Mouse (Mus musculus) brown adipose tissue, adult 24 weeks (tissue): Measurements from ENCODE around the gene Ank3. TPM values are rescaled to one million over a fixed set of nuclear protein-coding genes. Genes with fewer than 3 reads are reported as not detected.

Experiments
- H3K27ac ChIP-seq: fragments of 200-500 bp; replicated peaks from 2 replicates; pipeline ENCODE4 v1.5.1; 2012; ENCODE audit warnings: low read depth, mild to moderate bottlenecking, low read length
- H3K4me1 ChIP-seq: fragments of 200-500 bp; 2 replicates; pipeline ENCODE4 v1.6.1; 2012; ENCODE audit warnings: low read length, mixed read lengths; ENCODE audit not compliant: control insufficient read depth, insufficient read depth, insufficient read length
- H3K4me3 ChIP-seq: fragments of 200-500 bp; 2 replicates; pipeline ENCODE4 v1.5.1; 2012; ENCODE audit warnings: low read depth, mild to moderate bottlenecking, low read length, moderate library complexity; ENCODE audit not compliant: insufficient read depth
- polyA plus RNA-seq: library from polyadenylated mRNA; stranded (reverse); fragments of >200 nt; gene quantifications from 2 replicates; pipeline ENCODE4 v1.2.4, GENCODE M21; 2012; ENCODE audit not compliant: missing spikeins, insufficient read depth, insufficient read length

The Ank3 gene
- polyA plus RNA-seq, 1 experiment = 6.5 TPM

DNA sequence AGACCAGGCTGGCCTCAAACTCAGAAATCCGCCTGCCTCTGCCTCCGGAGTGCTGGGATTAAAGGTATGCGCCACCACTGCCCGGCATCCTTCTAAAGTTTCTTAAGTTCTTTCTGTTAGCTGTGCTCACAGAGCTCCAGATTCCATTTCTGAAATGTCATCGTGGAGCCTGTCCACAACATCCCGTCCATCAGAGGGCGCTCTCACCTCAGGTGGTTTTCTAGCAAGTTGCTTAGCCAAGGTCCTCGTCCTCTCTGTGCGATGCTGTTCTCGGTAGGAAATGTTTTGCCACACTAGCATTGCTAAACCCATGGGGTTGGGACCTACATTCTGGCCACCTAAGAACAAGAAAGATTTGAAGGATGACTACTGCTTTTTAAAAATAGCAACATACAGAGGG, 623.1 kb downstream of the Ank3 start:
- H3K4me3 ChIP-seq = no peak overlapping the region
- H3K27ac ChIP-seq = no peak overlapping the region
- H3K4me1 ChIP-seq = no peaks in the 10 kb centered on the region

GRCm38 (mm10) chr10:70022596-70022995, 624.0 kb downstream of the Ank3 start:
- no peaks in the 10 kb centered on the region for H3K4me1 ChIP-seq
- H3K27ac ChIP-seq = no peak overlapping the region
- no peak overlapping the region for H3K4me3 ChIP-seq

DNA sequence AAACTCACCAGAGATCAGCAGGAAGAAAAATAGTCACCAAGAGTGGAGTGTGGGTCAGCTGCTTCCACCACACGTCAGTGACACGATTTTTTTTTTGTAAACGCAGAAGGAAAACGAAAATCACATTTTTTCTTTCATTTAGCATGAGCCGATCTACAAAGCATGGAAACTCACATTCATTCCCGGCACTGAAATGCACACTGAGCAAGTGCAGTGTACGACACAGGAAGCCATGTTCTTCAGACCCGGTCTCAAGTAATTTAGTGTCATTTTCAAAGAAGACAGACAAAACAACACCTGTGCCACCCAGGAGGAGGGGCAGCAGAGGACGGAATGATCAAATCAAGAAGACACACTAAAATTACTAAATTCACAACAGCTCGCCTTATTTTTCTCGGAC, 625.3 kb downstream of the Ank3 start:
- no peaks in the 10 kb centered on the region for H3K4me1 ChIP-seq
- no peak overlapping the region for H3K4me3 ChIP-seq
- H3K27ac ChIP-seq = no peak overlapping the region

- Histone ChIP-seq H3K4me1 (no peaks in the 10 kb centered on the region), H3K4me3 (no peak overlapping the region), H3K27ac (no peak overlapping the region)
Measured at GRCm38 (mm10) chr10:70031942-70032341, 633.4 kb downstream of the Ank3 start.

- H3K4me1 ChIP-seq = no peaks in the 10 kb centered on the region
- no peak overlapping the region for H3K27ac ChIP-seq
- no peak overlapping the region for H3K4me3 ChIP-seq
Measured at GRCm38 (mm10) chr10:70032982-70033381, 634.4 kb downstream of the Ank3 start.

DNA sequence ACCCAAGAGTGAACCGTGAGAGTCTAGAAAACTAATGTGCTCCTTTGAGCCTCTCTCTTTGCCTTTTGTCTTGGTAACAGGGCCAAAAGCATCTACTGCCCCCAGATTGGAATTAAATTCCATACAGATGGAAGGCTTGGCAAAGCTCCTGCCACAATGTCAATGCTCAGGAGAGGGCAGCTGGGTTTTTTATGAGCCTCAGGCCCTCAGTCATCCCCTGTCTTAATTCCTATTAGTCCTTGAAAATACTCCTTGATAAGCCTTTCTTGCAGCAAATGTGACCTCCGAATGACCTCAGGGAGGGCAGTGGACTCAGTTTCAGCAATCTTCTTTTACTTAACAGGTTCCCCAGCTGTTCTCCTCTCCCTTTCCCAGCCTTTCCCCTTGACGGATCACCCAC, 635.3 kb downstream of the Ank3 start:
- H3K4me3 ChIP-seq = no peak overlapping the region
- no peaks in the 10 kb centered on the region for H3K4me1 ChIP-seq
- no peak overlapping the region for H3K27ac ChIP-seq

GRCm38 (mm10) chr10:70039871-70040291, 641.3 kb downstream of the Ank3 start:
- Histone ChIP-seq H3K4me3 (no peak overlapping the region), H3K4me1 (no peaks in the 10 kb centered on the region), H3K27ac (no peak overlapping the region)

- Histone ChIP-seq H3K4me1 (no peaks in the 10 kb centered on the region), H3K4me3 (no peak overlapping the region), H3K27ac (no peak overlapping the region)
Measured at GRCm38 (mm10) chr10:70041562-70041961, 643.0 kb downstream of the Ank3 start.

GRCm38 (mm10) chr10:70045722-70046121, 647.1 kb downstream of the Ank3 start:
- Histone ChIP-seq H3K27ac (no peak overlapping the region), H3K4me1 (no peaks in the 10 kb centered on the region)

DNA sequence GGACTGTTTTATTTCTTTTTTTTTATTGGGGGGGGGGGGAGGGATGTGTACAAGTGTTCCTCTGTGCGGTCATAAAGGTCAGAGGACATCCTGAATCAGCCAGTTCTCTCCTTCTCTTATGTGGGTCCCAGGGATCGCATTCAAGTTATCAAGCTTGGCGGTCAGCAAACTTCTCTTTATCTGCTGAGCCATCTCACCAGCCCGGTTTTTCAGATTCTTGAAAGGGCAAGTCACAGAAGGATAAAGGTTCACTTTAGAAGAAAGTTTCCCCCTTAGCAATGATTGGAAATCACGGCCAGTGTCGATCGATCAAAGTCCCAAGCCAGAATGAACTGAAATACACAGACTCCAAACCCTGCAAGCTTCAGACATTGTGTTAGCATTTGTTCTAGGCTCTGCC, 651.2 kb downstream of the Ank3 start:
- no peak overlapping the region for H3K27ac ChIP-seq
- no peak overlapping the region for H3K4me3 ChIP-seq
- no peaks in the 10 kb centered on the region for H3K4me1 ChIP-seq

More at GRCm38 (mm10) chr10:70045722-70046121, 647.1 kb downstream of the Ank3 start:
- no peak overlapping the region for H3K4me3 ChIP-seq

DNA sequence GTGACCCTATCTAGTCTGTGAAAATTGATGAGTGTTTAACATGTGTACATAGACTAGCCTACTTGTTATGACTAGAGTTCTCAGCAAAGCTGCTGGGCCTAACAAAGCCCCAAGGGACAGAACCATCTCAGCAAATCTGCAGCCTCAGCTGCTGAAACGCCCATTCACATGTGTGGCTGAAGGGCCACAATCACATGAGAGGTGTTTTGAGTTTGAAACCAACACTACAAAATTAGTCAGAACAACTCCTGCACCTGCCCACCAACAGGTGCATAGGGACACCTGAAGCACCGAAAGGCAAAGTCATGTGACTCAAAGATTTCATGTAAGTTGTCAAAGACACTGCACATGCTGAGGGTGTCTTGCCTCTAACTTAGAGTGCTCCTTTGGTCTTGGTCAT, 656.7 kb downstream of the Ank3 start:
- Histone ChIP-seq H3K4me1 (no peaks in the 10 kb centered on the region), H3K4me3 (no peak overlapping the region), H3K27ac (no peak overlapping the region)

DNA sequence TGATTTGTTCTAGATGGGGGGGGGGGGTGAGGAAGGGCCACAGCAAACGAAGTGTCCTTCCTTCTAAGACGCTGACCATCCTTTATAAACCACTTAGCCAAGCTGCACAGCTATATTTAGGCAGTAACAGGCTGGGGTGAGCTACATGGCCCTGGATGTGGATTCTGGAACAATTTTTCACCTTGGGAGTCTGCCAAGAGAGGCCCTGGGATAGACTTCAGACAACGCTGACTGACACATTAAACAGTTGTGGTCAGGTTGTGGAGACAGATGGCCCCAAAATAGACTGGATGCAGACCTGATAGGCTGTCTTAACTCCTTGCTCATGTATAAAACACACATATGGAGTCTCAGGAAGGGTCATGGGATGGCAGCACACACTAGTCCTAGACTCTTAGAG, 658.5 kb downstream of the Ank3 start:
- H3K4me1 ChIP-seq = no peaks in the 10 kb centered on the region
- no peak overlapping the region for H3K27ac ChIP-seq
- no peak overlapping the region for H3K4me3 ChIP-seq

- no peak overlapping the region for H3K27ac ChIP-seq
- H3K4me3 ChIP-seq = no peak overlapping the region
- no peaks in the 10 kb centered on the region for H3K4me1 ChIP-seq
Measured at GRCm38 (mm10) chr10:70060021-70060688, 661.6 kb downstream of the Ank3 start.

GRCm38 (mm10) chr10:70060689-70061081, 662.1 kb downstream of the Ank3 start:
- Histone ChIP-seq H3K27ac (no peak overlapping the region), H3K4me3 (no peak overlapping the region), H3K4me1 (no peaks in the 10 kb centered on the region)

DNA sequence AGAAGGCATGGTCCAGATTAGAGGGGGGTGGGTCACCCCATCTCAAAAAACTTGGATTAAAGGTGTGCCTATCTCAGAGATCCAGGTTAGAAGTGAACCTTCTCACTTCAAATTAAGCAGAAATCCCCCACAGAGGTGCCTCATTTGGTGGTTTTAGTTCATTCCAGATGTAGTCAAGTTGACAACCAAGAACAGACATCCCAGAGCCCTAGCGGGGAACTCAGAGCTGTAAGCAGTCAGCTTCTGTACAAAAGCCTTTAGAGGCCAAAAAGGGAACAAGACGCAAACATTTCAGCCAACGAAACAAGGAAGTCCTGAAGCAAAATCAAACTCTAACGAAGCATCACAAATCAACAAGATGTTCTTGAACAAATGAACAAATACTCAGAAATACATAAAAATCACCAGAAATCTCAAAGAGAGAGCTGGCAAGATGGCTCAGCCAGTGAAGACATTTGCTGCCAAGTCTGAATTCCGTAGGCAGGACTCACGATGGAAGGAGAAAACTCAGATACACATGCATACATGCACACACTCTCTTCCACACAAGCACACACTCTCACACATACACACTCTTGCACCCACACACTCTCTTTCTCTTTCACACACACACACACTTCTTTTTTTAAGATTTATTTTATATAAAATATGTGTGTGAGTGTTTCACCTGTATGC, 665.4 kb downstream of the Ank3 start:
- no peak overlapping the region for H3K4me3 ChIP-seq
- no peaks in the 10 kb centered on the region for H3K4me1 ChIP-seq
- H3K27ac ChIP-seq = no peak overlapping the region

- Histone ChIP-seq H3K4me1 (no peaks in the 10 kb centered on the region), H3K4me3 (no peak overlapping the region), H3K27ac (no peak overlapping the region)
Measured at GRCm38 (mm10) chr10:70065191-70065590, 666.6 kb downstream of the Ank3 start.
